Mouse (Mus musculus): Measurements from ENCODE around the gene Atxn3.

DNA sequence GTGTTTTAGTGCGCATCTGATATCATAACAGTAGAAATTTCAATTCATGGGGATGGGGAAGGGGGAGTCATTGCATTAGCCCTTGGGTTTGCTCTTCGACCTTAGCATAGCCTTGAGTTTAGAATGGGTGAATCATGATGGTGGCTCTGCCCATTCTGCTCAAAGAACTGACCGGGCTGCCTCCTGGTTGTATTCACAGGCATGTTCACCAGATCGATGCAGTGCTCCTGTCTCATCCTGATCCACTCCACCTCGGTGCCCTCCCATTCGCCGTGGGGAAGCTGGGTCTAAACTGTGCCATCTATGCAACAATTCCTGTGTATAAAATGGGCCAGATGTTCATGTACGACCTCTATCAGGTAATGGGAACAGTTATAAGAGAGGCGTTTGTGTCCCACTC is 24.9 kb upstream of the Atxn3 start:
- no peak for TF ChIP-seq CTCF (IDR thresholded peaks at IDR 0.05; ENCODE audit: extremely low read depth, insufficient read depth, low read length)
- TF ChIP-seq POLR2A (IDR thresholded peaks at IDR 0.05; ENCODE audit: extremely low read depth, insufficient read depth, low read length): no peak
